ENCODE assay signal across 18 mouse cellular contexts in the genomic region with DNA sequence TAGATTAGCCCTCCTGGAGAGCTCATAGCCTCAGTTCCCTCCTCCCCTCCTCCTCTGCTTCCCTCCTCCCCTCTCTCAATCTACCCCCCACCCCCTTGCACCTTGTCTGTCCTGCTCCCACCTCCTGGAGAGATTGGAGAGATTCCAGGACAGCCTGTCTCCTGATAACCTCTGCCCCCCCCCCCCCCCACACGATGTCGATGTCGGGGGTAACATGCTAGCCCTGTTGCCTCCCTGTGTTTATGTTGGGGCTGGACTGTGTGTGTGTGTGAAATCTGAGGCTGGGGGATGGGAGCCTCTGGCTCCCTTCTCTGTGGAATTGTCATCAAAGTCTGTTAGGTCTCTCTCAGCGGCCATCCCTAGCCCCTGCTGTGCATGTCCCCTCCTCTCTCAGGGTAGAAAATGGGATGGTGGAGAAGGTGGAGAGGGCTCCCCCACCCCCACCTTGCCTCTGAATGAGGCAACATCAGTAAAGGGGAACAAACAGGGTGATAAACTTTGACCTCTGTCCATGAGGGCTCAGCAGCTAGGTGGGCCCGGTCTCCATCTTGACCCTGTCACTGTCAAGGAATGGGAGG. TPM values are rescaled to one million over a fixed set of nuclear protein-coding genes. Genes with fewer than 3 reads are reported as not detected.
DNase-seq lines count a peak whose midpoint lies in the region; ATAC-seq lines count a peak whose summit lies in the region.
"Had no signal": no experiment of that assay in that cellular context is flagged by ENCODE, and none has a peak within 500 bp of the region (broad histone marks: within the 10 kb centered on the region; RNA-seq: fewer than 3 reads in every experiment).

No protein-coding gene starts in this region.

- ATAC-seq in hindbrain, embryonic 11.5 days (ENCODE audit: low FRiP score): no peak
- ATAC-seq in midbrain, embryonic 13.5 days: 0 out of 2 replicates have a peak, but pooled peaks have one; percentile 20
- no peak for ATAC-seq in midbrain, embryonic 15.5 days (replicated peaks)
- ATAC-seq in liver, embryonic 12.5 days: peak; percentile 50
- ATAC-seq: forebrain, embryonic 16.5 days had no signal

- H3K4me1 ChIP-seq in hindbrain, embryonic 10.5 days (replicated peaks): peaks cover 37% of the 10 kb centered on the region
- H3K4me1 ChIP-seq in hindbrain, embryonic 11.5 days (replicated peaks; ENCODE audit: control insufficient read depth, insufficient read depth, low read length): 0 out of 2 replicates have a peak, but pooled peaks cover 4% of the 10 kb centered on the region
- H3K4me1 ChIP-seq in midbrain, embryonic 13.5 days (replicated peaks): peaks cover 13% of the 10 kb centered on the region
- H3K4me1 ChIP-seq in midbrain, embryonic 15.5 days: 0 out of 2 replicates have a peak, but pooled peaks cover 8% of the 10 kb centered on the region
- H3K4me1 ChIP-seq in liver, embryonic 12.5 days: peaks cover 81% of the 10 kb centered on the region
- H3K4me1 ChIP-seq: hindbrain, embryonic 15.5 days had no signal

- no peak overlapping the region for H3K4me3 ChIP-seq in hindbrain, embryonic 10.5 days
- no peak overlapping the region for H3K4me3 ChIP-seq in hindbrain, embryonic 11.5 days (ENCODE audit: low read depth, low read length)
- no peak overlapping the region for H3K4me3 ChIP-seq in midbrain, embryonic 13.5 days (replicated peaks)
- H3K4me3 ChIP-seq in midbrain, embryonic 15.5 days: no peak overlapping the region
- no peak overlapping the region for H3K4me3 ChIP-seq in liver, embryonic 12.5 days
- H3K4me3 ChIP-seq: embryonic facial prominence, embryonic 12.5 days; erythroblast, embryonic 14.5 days; hindbrain, embryonic 15.5 days; left cerebral cortex, adult 2 months; limb, embryonic 13.5 days had no signal

- 6% methylated on average over 5 of the region's 5 CpGs for WGBS in hindbrain, embryonic 10.5 days
- 4% methylated on average over 5 of the region's 5 CpGs for WGBS in hindbrain, embryonic 11.5 days
- WGBS in midbrain, embryonic 13.5 days: 5% methylated on average over 5 of the region's 5 CpGs
- 15% methylated on average over 5 of the region's 5 CpGs for WGBS in midbrain, embryonic 15.5 days
- WGBS in liver, embryonic 12.5 days (ENCODE audit: insufficient replicate concordance): 36% methylated on average over 4 of the region's 5 CpGs

- no peak for DNase-seq in hindbrain, embryonic 10.5 days (ENCODE audit: low spot score)
- no peak for DNase-seq in hindbrain, embryonic 11.5 days (ENCODE audit: low spot score)
- peak; percentile 87 for DNase-seq in yolk sac, embryonic 10.5 days (ENCODE audit: low spot score)
- DNase-seq in thymus, postnatal 36 days: no peak
- DNase-seq: cerebellum, adult 18-20 months; cerebellum, postnatal 36 days; heart, postnatal 14 days; kidney, adult 11 months had no signal

- no peaks in the 10 kb centered on the region for H3K36me3 ChIP-seq in hindbrain, embryonic 10.5 days
- H3K36me3 ChIP-seq in hindbrain, embryonic 11.5 days (ENCODE audit: control insufficient read depth, insufficient read depth, low read length): no peaks in the 10 kb centered on the region
- no peaks in the 10 kb centered on the region for H3K36me3 ChIP-seq in midbrain, embryonic 13.5 days
- H3K36me3 ChIP-seq in midbrain, embryonic 15.5 days (replicated peaks): no peaks in the 10 kb centered on the region
- peaks cover 6% of the 10 kb centered on the region; the same call in 1 of the 2 replicates for H3K36me3 ChIP-seq in liver, embryonic 12.5 days
- H3K36me3 ChIP-seq: embryonic facial prominence, embryonic 12.5 days; hindbrain, embryonic 15.5 days; limb, embryonic 13.5 days had no signal

- peak overlapping the region; percentile 64 for H3K27ac ChIP-seq in hindbrain, embryonic 10.5 days
- no peak overlapping the region for H3K27ac ChIP-seq in hindbrain, embryonic 11.5 days (ENCODE audit: low read depth, low read length)
- no peak overlapping the region for H3K27ac ChIP-seq in midbrain, embryonic 13.5 days
- no peak overlapping the region for H3K27ac ChIP-seq in midbrain, embryonic 15.5 days
- peak overlapping the region; percentile 15; the same call in 1 of the 2 replicates for H3K27ac ChIP-seq in liver, embryonic 12.5 days
- H3K27ac ChIP-seq: embryonic facial prominence, embryonic 12.5 days; hindbrain, embryonic 15.5 days; left cerebral cortex, adult 2 months had no signal

- H3K27me3 ChIP-seq in hindbrain, embryonic 10.5 days (ENCODE audit: insufficient read depth, poor library complexity, severe bottlenecking): no peaks in the 10 kb centered on the region
- no peaks in the 10 kb centered on the region for H3K27me3 ChIP-seq in hindbrain, embryonic 11.5 days (ENCODE audit: control insufficient read depth, insufficient read depth, low read length)
- no peaks in the 10 kb centered on the region for H3K27me3 ChIP-seq in midbrain, embryonic 13.5 days
- H3K27me3 ChIP-seq in midbrain, embryonic 15.5 days (replicated peaks): no peaks in the 10 kb centered on the region; the same call in 1 of the 2 replicates
- H3K27me3 ChIP-seq in liver, embryonic 12.5 days (replicated peaks): no peaks in the 10 kb centered on the region
- H3K27me3 ChIP-seq: embryonic facial prominence, embryonic 12.5 days; hindbrain, embryonic 15.5 days; limb, embryonic 13.5 days had no signal

- no peaks in the 10 kb centered on the region for H3K9me3 ChIP-seq in hindbrain, embryonic 10.5 days
- H3K9me3 ChIP-seq in hindbrain, embryonic 11.5 days (ENCODE audit: control insufficient read depth, low read length): no peaks in the 10 kb centered on the region
- H3K9me3 ChIP-seq in midbrain, embryonic 13.5 days: no peaks in the 10 kb centered on the region
- H3K9me3 ChIP-seq in midbrain, embryonic 15.5 days: no peaks in the 10 kb centered on the region
- no peaks in the 10 kb centered on the region for H3K9me3 ChIP-seq in liver, embryonic 12.5 days (replicated peaks)
- H3K9me3 ChIP-seq: embryonic facial prominence, embryonic 12.5 days; hindbrain, embryonic 15.5 days; limb, embryonic 13.5 days had no signal

- H3K9ac ChIP-seq in hindbrain, embryonic 11.5 days (ENCODE audit: low read depth, low read length): no peak overlapping the region
- H3K9ac ChIP-seq in midbrain, embryonic 13.5 days (replicated peaks): no peak overlapping the region
- no peak overlapping the region for H3K9ac ChIP-seq in midbrain, embryonic 15.5 days
- H3K9ac ChIP-seq in liver, embryonic 12.5 days: no peak overlapping the region
- H3K9ac ChIP-seq: embryonic facial prominence, embryonic 12.5 days; hindbrain, embryonic 15.5 days; limb, embryonic 13.5 days had no signal

- H3K4me2 ChIP-seq in hindbrain, embryonic 11.5 days (replicated peaks; ENCODE audit: low read depth, low read length): no peak overlapping the region
- no peak overlapping the region for H3K4me2 ChIP-seq in midbrain, embryonic 13.5 days (replicated peaks)
- no peak overlapping the region for H3K4me2 ChIP-seq in midbrain, embryonic 15.5 days
- no peak overlapping the region; the same call in 1 of the 2 replicates for H3K4me2 ChIP-seq in liver, embryonic 12.5 days
- H3K4me2 ChIP-seq: embryonic facial prominence, embryonic 12.5 days; heart, embryonic 11.5 days; hindbrain, embryonic 15.5 days; limb, embryonic 13.5 days had no signal

RNA-seq across cellular contexts. Expression of a gene that starts 26.0 kb away (rescaled TPM):
- polyA plus RNA-seq in hindbrain, embryonic 10.5 days (2016; fragmentation: Nextera tagmentation; extraction: Ambion mirVana): 21.2 and 22.7 TPM in 2 replicates
- polyA plus RNA-seq in hindbrain, embryonic 11.5 days (2014; fragmentation: Nextera tagmentation; extraction: Ambion mirVana): 9.7 and 12.0 TPM in 2 replicates
- 13.0 and 15.6 TPM in 2 replicates for polyA plus RNA-seq in midbrain, embryonic 13.5 days (2015; fragmentation: Nextera tagmentation; extraction: Ambion mirVana)
- 16.4 and 16.5 TPM in 2 replicates for polyA plus RNA-seq in midbrain, embryonic 15.5 days (2015; fragmentation: Nextera tagmentation; extraction: Ambion mirVana)
- 34.2 and 36.3 TPM in 2 replicates for polyA plus RNA-seq in liver, embryonic 12.5 days (2016; fragmentation: Nextera tagmentation; extraction: Ambion mirVana)

Comparison
In these comparisons a context has a peak if more than half of its experiments do, and no peak if none do; other contexts are left out.
1. H3K27ac ChIP-seq: peak in hindbrain, embryonic 10.5 days (single experiment) and liver, embryonic 12.5 days (single experiment); none in hindbrain, embryonic 11.5 days (single experiment), midbrain, embryonic 13.5 days (single experiment) and midbrain, embryonic 15.5 days (single experiment).
2. ATAC-seq: peak in midbrain, embryonic 13.5 days (single experiment) and liver, embryonic 12.5 days (single experiment); none in hindbrain, embryonic 11.5 days (single experiment) and midbrain, embryonic 15.5 days (single experiment).